Mouse (Mus musculus): ENCODE data around the gene Trak1.

DNA sequence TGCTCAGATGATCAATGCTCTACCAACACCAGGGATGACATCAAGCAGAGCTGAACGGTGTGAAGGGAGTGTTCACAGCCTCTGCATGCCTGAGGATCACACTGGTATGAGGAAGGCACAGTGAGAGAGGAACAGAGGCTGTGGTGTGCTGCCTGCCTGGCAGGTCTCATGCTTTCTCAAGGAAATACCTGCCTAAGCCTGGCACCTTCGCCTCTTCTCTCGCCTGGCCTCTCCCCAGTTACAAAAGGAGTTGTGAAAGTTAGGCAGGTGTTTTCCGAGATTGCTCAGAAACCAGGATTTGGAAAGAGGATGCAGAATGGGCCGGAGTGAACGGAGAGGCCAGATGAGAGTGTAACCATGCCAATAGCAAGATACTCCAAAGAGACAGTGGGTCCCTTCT is 123.5 kb downstream of the Trak1 start:
- TF ChIP-seq CTCF (IDR thresholded peaks at IDR 0.05; ENCODE audit: low read depth, low read length) (no peak), EP300 (IDR thresholded peaks at IDR 0.05; ENCODE audit: insufficient read depth, low read depth, low read length) (no peak)

Measured in ES-Bruce4 (cell line).